Comparison of ENCODE assay signal across 16 mouse cellular contexts in the genomic region with DNA sequence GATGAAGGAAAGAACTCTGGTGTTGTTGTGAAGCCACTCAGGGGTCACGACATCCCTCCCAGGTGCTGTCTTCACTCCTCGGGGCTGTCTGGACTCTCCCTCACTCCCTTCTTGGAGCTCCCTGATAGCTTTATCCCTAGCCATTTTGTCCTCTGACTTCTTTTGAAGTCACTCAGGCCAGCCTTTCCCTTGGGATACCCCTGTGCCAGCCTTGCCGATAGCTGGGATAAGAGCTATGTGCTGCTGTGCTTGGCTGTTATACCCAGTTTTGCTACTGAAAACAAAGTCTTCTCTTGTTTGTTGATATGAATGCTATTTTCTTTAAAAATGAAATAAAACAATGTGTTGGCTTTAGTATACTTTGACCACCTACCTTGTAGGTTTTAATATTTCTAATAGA.
"Had no signal": no experiment of that assay in that cellular context is flagged by ENCODE, and none has a peak within 500 bp of the region (broad histone marks: within the 10 kb centered on the region; RNA-seq: fewer than 3 reads in every experiment).

No protein-coding gene starts in this region.

- H3K4me1 ChIP-seq: limb, embryonic 13.5 days; neural tube, embryonic 12.5 days; stomach, embryonic 15.5 days had no signal

- H3K4me3 ChIP-seq: limb, embryonic 13.5 days; midbrain, embryonic 10.5 days; myocyte; neural tube, embryonic 12.5 days; stomach, embryonic 15.5 days had no signal

- ATAC-seq: intestine, embryonic 16.5 days had no signal

- DNase-seq: kidney, adult 9 months; kidney, postnatal 14 days; lung, adult 18-20 months; lung, postnatal 4 days; midbrain, embryonic 14.5 days; retina, postnatal 1 day; right cerebral cortex, postnatal 4 days; spleen, adult 18-20 months; thymus, postnatal 4 days had no signal

- H3K9me3 ChIP-seq: limb, embryonic 13.5 days; midbrain, embryonic 10.5 days; neural tube, embryonic 12.5 days; stomach, embryonic 15.5 days had no signal

- H3K27me3 ChIP-seq: limb, embryonic 13.5 days; neural tube, embryonic 12.5 days; stomach, embryonic 15.5 days had no signal

- H3K36me3 ChIP-seq: limb, embryonic 13.5 days; midbrain, embryonic 10.5 days; neural tube, embryonic 12.5 days; stomach, embryonic 15.5 days had no signal

- H3K27ac ChIP-seq: limb, embryonic 13.5 days; midbrain, embryonic 10.5 days; neural tube, embryonic 12.5 days; stomach, embryonic 15.5 days had no signal

- H3K4me2 ChIP-seq: limb, embryonic 13.5 days; neural tube, embryonic 12.5 days; stomach, embryonic 15.5 days had no signal

- H3K9ac ChIP-seq: limb, embryonic 13.5 days; liver, embryonic 14.5 days; neural tube, embryonic 12.5 days; stomach, embryonic 15.5 days had no signal
